Mouse (Mus musculus) neural tube, embryonic 10.5 days (tissue): Measurements from ENCODE around the gene Myl3.
A peak's percentile ranks its signal among the peaks of the same experiment; 100 is the strongest.

ENCODE experiments used
- DNase-seq: peaks from one replicate; pipeline ENCODE4 v3.0.0-alpha.2; 2017; ENCODE audit warnings: low spot score; ENCODE audit errors: extremely low spot score

Myl3 gene

DNA sequence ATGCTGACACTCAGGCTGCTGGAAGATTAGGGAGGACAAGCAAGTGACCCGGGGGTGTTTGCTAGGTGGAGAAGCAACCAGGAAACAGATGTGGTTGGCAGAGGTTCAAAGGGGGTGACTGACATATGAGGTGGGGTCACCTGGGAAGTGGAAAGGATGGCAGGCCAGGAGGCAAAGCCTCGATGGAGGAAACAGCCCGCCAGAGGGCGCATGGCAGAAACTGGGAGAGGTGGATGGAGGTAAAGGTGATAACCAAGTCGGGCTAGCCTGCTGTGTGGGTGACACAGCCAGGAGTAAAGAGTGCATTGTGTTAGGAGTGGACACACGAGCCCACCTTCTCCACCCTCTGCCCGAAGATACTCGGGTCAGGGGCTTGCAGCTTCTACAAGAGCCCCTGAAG is 11.8 kb upstream of the Myl3 start:
- DNase-seq: no peak

DNA sequence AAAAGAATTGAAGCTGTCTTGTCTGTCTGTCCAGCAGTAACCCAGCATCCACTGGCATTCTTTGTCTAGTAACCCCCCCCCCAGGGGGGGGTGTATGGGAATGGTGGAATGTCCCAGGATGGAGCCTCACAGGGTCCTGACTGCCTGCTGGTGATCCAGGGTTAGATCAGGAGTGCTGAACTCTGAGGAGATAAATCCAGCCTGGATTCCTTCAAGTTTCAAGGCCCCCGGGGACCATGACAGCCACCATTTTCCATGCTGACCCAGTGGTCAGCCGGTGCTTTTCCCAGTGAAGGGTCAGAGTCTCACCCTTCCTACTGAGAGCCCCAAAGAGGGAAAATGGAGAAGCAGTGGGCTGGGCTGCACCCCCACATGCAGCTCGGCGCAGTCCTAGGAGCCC is 9.8 kb upstream of the Myl3 start:
- DNase-seq: no peak

DNA sequence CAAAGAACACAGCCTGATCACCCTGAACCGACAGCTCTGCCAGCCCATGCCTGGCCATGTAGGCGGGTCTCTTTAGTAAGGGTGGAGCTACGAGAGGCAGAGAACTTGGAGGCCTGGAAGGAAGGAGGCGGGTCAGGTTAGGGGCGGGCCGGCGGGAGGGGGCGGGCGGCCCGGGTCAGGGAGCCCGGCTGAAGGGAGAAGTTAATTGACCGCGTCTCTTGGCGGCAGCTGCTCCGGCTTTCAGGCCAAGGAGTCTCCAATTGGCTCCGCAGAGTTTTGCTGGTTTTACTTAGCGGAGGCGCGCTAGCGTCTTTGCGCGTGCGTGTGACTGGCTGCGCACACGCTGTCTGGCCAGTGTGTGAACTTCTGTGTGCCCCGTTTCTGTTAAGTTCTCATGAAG is 9.0 kb upstream of the Myl3 start:
- peak; percentile 85 for DNase-seq

DNA sequence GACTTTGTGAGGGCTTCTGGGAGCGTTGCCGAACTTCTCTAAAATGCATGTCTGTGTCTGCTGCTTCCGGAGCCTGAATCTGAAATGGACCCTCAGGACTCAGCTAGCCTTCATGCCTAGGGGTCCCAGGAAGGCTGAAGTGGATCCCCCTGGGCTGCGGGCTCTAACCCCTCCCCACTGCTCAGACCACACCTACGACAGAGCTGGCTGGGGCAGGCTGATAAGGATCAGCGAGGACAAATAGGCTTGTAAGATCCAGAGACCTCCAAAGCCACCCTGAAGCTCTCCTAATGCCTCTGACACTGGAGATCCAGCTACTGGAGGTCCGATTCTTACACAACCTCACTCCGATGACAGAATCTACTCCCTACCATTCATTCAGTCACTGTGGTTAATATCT is 8.6 kb upstream of the Myl3 start:
- DNase-seq: no peak

DNA sequence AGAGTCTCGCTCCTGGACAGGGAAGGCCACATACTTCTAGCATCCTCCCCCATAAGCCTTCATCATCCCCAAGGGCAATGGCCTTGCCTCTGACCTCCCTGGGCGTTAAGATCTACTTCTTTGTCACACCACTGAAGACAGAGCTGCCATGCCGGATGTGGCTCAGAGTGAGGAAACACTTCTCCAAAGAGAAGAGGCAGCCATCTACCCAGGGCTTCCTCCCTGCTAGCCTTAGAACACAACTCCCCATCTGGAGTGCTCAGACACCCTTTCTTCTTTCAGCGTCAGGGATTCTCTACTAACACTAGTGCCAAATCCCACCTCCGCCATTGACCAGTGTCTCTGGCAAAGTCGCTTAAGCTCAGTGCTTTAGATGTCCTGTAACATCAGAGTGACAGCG is 7.5 kb upstream of the Myl3 start:
- no peak for DNase-seq

DNA sequence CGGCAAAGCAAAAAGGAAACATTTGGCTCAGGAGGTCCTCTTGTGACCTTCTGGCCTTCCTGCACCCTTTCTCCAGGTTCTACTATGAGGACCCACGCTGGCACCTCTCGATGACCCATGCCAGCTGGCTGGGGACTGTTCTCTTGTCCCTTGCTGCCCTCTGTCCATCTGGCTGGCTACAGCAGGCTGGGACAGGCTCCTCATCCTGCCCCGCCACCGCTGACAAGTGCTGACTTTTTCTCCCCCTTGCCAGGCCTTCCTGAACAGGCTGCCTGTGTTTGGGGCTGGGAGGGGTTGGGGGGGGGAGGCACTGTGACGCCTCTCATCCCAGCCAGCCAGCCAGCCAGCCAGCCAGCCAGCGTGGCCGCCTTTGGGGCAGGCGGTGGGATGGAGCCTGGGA is 5.3 kb upstream of the Myl3 start:
- DNase-seq: no peak

DNA sequence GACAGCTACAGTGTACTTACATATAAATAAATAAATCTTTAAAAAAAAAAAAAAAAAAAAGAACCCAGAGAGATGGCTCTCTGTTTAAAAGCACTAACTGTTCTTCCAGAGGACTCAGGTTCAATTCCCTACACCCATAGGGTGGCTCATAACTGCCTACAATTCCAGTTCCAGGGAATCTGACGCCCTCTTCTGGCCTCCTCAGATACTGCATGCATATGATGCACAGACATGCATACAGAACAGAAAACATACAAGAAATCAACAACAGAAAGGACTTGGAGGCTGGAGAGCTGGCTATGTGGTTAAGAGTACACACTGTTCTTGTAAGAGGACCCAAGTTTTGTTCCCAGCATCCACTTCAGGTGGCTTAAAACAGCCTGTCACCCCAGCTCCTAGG is 3.6 kb upstream of the Myl3 start:
- no peak for DNase-seq

DNA sequence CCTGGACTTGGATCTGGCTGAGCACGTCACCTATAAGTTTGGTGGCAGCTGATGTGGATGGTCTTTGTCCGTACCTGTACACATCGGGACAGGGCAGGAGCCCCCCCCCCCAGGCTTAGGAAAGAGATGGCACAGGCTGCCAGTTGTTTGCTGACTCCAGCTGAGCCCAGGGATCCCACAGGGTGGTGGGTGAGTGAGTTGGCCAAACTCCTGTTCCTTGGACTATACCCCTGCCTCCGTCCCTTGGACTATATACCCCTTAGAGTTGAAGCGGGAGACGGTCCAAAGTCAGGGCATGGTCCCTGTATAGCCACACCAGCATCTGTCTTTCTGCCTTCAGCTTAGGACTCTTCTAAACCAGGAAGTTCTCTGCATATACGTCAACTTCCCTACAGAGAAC is 1.7 kb upstream of the Myl3 start:
- DNase-seq: no peak

DNA sequence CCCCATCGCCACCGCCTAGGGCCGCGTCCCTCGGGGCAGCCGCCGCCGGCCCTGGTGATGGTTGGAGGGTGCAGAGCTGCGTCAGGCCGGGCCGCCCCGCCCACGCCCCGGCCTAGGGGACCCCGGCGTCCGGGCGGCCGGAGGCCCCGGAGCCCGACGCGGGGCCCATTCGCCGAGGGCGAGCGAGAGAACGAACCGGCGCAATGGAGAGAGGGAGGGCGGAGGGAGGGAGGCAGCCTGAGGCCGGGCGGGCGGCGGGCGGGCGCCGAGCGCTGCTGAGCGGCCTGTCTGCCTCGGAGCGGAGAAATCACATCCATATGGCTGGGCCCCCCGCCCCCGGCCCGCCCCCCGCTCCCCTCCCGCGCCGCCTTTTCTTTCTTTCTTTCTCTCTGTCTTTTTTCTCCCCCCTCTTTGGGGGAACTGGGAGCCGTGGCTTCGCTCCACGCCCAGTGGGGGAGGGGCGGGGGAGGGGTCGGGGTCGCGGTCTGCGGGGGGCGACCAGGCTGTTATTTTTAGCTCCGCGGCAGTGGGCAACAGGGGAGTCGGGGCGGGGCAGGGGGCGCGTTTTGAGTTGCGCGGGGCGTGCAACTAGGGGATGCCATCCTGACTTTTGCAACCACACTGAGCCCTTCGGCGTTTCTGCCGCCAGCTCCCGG is 762 bp downstream of the Myl3 start:
- peak; percentile 82 for DNase-seq

DNA sequence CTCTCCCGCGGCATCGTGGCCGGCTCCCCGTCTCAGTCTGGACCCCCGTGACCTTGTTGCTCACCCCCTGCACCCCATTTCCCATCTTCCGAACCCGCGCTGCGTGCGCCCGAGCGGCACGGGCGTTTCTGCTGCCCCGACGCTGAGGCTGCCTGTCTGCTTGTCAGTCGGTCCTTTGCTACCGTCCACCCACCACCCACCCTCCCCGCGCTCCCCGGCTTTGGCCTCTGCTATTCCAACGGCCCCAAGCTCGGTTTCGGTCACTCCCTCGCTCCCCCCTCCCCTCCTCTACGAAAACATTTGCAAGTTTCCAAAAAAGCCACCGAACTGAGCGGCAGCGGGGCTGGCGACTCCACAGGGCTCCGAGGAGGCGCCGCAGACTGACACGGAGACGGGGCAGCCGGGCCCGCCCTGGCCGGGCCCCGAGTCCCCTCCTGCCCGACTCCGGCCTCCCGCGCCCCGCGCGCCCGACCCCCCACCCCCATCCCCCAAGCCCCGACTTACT is 1.3 kb downstream of the Myl3 start:
- peak; percentile 70 for DNase-seq

DNA sequence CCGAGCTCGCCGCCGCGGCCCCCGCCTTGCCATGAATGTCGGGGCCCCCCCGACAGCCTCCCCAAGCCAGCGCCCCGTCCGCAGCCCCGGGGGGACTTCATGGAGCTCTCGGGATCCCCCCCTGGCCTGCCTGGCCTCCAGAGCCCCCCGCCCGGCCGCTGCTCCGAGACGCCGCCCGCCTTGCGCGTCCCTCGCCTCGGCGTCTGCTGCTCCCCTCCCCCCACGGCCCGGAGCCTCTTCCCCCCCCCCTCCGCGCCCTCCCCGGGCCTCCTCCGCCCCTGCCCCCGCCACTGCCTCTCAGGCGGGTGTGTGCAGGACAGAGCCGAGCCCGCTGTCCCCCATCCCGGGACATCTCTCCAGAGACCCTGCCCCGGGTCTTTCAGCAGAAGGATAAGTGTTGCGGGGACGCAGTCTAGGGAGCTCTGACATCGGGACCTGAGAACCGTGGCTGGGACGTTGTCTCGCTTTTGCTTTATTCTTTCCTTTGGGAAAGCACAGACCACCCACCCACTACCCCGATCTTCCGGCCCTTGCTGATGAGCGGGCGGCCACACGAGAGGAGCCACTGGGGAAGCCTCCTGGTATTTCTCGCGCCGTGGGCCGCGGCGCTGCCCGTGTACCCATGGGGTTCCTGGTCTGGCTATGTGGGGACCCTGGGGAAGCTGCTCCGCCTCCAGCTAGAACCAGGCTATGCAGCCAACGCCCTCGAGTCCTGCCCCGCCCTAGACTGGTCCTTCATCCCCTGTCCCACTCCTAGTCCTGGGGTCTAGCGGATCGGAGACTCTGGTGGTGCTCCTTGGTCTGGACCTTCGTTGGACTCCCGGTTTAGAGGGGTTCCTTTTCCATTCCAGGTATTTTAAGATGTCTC is 2.0 kb downstream of the Myl3 start:
- peak; percentile 76 for DNase-seq

DNA sequence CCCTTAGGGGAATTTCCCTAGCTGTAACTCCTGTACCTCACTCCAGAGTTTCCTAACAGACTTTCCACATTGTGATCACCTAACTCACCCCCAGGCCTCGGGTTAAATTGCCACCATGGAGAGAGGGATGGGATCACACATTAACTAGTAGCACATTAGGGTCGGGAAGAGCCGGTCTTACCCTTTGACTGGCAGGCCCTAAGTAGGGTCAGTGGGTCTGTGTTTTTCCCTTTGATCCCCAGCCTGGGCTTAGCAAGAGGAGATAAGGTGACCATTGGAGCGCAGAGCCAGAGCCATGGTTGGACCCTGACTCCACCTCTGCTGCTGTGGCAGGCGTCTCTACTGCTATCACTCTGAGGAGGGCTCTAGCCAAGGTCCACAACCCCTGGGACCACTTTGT is 4.1 kb downstream of the Myl3 start:
- DNase-seq: no peak

DNA sequence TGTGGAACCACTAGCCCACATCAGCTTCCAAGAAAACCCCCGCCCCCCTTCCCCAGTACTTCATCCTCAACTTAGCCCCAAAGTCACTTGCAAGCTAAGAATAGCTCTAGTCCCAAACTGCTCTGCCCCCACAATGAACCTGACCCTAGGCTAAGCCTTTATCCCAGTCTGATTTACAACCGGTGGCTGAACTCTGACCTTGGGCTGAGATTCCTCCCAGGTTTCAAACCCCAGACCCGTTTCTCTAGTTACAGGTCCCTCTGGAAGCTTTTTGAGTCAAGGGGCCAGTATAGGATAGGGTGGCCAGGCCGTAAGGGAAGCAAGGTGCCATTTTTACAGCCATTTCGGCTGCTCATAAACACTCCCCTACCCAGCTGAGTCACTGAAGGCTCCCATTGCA is 4.6 kb downstream of the Myl3 start:
- DNase-seq: peak; percentile 64

DNA sequence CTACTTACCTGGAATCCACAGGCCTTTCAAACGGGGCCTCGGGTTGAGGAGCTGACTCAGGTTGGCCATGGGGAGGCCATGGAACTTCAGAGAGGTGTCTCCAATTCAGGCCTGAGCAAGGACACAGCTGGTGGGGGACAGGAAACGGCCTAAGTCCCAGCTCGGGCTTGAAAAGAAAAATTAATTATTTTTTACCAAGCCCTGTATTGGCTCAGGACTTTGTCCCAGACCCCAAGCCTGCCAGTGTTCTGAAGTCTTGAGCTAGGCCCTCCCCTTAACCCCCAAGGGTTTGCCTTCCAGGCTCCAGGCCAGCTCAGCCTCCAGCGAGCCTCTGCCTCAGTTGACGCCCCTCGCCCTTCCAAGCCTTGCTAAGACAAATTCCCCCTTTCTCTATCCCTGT is 5.3 kb downstream of the Myl3 start, which contains the start of gene Pth1r:
TSS of gene Pth1r (minus strand) at position 185 of the 400 bp plus-strand sequence.
- no peak for DNase-seq

DNA sequence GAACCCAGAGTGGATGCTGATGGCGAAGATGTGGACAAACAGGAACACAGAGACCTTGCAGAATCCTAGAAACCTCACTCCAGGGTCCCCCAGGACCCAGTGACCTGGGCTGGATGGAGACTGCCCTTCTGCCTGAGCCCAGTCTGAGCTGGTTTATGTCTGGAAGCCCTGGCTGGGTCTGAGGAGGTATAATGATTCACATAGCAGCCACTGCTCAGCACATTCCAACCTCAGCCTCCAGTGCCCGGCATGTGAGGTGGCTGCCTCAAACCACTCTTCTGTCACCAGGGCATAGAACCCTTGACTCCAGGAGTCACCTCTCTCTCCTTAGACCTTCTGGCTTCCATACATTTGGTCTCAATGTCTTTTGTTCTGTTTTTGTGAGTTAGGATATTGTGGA is 6.8 kb downstream of the Myl3 start:
- DNase-seq: no peak

DNA sequence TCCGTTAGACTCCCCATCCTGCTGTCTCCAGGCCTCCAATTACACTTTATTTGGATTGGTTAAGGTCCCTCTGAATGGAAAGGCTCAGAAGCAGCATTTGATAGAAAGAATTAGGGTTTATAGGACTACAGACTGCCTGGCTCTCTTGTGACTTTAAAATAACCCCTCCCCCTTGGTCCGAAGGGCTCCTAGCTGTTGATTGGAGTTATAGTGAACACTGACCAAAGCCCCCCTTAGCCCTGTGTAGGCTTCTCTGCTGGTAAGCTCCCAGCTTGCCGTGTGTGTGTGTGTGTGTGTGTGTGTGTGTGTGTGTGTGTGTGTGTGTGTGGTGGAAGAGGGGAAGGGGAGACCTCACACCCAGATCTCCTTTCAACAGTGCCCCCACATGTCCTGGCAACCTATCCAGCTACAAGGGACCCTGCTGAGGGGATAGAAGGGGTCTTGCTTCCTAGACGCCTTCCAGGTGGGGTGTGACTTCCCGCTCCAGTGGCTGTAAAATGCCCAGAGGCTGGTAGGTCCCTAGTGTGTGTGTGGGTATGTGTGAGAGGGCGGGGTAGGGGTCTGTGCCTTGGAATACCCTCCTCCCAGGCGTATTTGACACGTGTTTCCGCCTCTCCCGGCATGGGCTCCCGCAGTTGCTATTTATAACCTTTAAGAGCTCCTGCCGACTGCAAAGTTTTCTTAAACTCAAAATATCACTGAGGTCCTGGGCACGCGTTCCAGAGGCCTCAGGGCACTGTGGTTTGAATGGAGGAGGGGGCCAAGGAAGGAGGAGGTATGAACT is 8.9 kb downstream of the Myl3 start:
- no peak for DNase-seq

DNA sequence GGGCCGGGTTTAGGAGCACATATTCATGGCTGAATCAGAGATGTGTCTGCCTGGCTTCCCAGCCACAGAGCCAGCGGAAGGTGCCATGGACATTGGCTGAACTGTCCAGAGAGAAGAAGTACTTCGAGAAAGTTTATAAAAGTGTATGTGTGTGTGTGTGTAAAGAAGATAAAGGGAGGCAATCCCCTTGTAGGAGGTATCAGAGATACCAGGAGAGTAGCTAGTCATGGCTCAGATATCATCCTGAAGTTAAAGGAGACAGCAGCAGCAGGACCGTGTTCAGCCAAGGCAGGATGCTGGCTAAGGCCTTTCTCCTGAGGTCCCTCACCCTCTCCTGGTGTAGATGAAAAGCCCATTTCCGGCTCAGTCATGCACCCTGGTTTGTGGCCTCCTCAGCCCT is 9.8 kb downstream of the Myl3 start:
- no peak for DNase-seq

DNA sequence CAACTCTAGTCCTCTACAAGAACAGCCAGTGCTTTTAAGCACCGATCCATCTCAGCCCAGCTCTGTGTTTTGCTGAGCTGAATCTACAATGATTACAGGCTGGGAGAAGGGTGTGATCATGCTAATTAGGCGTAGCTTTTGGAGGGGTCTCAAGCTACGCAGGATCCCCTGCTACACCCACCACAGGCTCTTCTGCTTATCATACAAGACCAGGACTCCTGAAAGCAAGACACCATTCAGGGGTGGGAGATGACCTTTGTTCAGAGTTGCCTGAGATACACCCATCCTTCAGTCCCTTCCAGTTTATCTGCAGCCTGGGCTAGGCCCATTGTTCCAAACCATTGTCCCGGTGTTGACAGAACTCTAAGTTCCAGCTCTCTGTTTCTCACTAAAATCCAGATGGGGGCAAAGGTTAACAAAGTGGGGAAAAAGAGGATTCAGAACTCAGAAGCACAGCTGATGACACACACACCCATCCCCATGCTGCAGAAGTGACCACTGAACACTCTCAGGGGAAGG is 11.3 kb downstream of the Myl3 start:
- DNase-seq: no peak

DNA sequence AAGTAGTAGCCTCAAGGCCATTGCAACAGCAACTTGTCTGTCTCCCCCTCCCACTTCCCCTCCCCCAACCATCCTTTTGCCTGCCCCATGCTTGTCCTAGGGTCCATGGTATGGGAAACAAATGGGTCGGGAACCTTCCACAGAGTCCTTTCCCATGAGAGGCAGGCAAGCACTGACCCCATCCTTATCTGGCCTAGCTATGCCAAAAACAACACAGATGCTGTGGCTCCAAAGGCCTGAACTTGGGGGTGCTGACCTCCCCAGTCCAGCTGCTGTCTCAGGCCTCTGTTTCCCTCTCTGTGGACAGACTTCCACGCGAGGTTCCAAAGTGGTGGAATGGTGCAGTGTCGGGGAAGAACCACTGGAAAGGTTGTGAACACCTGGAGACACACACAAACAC is 12.1 kb downstream of the Myl3 start:
- no peak for DNase-seq

DNA sequence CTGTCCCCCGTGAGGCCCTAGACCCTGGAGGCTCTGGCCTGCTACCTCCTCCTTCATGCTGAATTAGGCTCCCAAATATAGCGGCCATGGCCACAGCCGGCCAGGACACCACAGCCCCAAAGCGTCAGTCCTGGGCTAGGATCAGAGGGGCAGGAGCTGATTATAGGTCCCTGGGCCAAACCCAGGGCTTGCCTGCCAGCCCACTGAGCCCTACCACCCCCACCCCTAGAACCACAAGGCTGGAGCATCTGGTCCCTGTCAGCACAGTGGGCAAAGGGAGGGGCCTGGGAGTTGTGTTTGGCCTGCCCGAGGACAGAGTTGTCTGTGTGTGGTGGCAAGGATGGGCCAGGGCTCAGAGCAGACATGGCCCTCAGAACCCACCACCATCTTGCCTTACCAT is 16.2 kb downstream of the Myl3 start:
- no peak for DNase-seq

DNA sequence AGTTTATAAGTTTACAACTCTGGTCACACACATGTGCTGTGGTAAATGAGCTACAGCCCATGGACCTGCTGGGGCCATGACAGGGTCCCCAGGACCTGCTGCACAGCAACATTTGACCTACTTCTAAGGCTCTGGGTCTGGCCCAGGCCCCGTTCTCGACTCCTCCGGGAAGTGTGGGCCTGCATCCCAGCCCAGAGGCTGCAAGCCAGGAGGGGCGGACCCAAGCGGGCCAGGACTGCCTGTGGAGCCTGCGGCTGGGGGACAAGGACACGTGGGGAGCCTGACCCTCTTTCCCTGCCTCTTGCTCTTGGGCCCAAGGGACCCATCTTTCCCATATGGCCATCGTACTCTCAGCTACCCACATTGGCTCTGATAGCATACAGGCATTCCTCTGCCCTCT is 16.9 kb downstream of the Myl3 start:
- no peak for DNase-seq

DNA sequence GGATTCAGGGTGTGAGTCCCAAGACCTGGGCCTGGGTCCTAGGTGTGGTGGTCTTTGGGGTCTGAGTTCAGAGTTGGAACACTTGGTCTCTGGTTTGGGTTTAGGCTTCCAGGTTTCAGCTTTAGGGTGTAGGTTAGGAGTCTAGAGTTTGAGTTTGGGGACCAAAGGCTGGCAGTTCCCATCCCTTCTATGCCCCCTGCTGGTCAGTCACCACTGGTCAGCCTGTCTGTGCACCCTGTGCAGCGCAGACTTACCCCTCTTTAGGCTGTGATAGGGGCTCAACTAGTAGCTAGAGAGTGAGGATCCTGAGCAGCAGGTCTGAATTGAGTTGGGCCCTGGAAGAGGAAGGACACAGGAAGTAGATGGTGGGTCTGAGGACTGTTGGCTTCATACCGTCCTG is 17.6 kb downstream of the Myl3 start:
- no peak for DNase-seq
